Mouse (Mus musculus): Measurements from ENCODE around the gene Unc5b.
A peak's percentile ranks its signal among the peaks of the same experiment; 100 is the strongest.

Unc5b gene

DNA sequence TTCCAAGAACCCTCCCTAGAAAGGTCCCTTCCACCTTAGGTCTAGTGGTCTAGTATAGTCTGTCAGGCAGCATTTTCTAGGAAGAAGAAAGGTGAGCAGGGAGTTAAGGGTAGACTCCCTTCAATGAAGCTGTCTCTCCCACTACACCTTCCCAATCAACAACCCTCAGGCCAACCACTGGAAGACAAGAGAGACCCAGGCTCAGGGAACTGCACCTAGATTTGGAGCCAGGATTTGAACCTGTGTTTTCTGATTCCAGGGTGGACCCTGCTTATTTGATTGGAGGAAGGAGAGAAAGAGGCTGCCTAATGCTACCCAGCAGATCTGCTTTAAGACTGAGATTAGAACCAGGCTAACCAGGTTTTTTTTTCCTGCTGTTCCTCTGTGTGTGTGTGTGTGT, 10.1 kb downstream of the Unc5b start:
- no peak for DNase-seq (ENCODE audit: low spot score)

DNA sequence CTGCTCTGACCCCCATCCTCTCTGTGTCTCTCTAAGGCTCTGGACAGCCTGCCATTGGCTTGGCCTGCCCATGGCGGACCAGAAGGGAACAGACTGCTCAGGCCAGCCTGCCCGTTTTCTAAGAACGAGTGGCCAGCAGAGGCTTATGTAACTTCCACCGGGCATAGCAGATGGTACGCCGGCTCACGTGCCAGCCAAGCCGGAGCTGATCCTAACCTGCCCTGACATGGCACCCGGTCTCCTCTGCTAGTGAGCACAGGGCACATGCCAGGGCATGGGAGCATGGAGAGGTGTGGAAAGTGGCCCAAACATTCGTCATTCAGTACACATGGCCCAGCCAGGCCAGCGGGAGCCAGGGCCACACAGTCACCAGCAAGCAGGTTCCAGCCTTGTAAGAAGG, 10.8 kb downstream of the Unc5b start:
- DNase-seq (ENCODE audit: low spot score), result no peak

DNA sequence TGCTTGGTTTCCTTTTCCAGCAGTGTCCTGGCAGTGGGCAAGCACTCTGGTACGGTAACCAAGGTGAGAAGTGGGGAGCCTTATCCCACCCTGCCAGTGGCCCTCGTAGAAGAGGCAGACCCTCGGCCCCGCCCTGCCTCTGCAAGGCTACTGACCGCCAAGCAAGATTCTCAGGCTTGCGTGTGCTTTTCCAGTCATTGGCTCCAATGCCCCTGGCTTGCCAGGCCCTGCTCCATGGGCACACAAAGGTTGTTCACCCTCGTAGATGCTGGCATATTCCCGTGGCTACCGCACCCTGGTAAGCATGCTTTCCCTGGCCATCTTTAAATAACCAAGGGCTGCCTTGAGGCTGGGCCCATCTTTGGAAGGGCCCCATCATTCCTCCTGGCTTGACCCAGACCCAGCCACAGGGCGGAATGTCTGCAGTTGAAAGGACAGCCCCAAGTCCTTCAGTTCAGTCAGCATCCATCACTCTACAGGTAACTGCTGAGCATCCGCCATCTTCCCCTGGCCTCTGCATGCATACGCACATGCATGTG, 11.7 kb downstream of the Unc5b start:
- DNase-seq (ENCODE audit: low spot score), result no peak

DNA sequence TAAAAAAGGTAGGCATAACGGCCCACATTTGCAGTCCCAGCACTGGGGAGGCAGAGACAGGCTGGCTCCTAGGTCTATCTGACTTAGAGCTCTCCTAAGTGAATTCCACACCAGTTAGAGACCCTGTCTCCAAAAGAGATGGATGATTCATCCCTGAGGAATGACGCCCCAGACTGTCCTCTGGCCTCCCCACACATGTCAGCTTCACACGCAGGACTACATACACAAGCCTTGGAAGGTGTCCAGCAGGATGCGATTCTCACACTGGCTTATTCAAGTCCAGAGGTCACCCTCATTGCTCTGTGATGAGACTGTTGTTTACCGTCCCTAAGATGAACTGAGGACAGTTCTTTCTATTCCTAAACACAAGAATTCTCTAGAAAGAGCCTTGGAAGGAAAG, 12.2 kb downstream of the Unc5b start:
- no peak for DNase-seq (ENCODE audit: low spot score)

DNA sequence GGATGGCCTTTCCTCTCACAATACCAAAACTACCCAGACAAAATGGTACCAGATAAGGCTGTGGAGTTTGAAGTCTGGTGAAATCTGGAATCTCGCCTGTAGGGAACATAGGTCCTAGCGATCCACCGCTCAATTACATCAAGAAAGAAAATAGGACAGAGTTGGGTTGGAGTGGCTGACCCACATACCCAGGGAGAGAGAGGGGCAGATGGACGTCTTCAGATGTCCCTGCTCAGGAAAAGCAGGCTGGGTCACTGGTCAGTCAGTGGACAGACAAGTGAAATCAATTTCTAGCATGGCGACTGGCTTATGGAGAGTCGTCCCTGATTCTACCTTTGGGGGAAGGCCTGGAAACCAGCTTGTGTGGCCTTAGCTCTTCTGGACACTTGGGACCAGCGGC, 12.7 kb downstream of the Unc5b start:
- no peak for DNase-seq (ENCODE audit: low spot score)

DNA sequence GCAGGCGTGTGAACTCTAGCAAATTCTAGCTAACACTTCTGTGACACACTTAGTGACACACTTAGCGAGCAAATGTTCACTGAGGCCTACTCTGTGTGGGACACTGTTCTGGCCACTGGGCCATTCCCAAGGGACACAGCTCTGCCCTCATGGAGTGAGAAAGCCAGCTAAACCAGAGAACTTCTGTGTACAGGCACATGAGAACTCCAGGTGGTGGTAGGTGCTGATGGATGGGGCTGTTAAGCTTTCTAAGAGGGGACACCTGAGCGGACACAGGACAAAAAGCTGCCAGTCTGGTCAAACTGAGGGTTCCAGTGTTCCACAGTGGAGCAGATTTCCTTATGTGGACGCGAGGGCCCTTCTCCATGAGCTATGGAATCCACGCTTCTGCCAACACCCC, 13.5 kb downstream of the Unc5b start:
- no peak for DNase-seq (ENCODE audit: low spot score)

DNA sequence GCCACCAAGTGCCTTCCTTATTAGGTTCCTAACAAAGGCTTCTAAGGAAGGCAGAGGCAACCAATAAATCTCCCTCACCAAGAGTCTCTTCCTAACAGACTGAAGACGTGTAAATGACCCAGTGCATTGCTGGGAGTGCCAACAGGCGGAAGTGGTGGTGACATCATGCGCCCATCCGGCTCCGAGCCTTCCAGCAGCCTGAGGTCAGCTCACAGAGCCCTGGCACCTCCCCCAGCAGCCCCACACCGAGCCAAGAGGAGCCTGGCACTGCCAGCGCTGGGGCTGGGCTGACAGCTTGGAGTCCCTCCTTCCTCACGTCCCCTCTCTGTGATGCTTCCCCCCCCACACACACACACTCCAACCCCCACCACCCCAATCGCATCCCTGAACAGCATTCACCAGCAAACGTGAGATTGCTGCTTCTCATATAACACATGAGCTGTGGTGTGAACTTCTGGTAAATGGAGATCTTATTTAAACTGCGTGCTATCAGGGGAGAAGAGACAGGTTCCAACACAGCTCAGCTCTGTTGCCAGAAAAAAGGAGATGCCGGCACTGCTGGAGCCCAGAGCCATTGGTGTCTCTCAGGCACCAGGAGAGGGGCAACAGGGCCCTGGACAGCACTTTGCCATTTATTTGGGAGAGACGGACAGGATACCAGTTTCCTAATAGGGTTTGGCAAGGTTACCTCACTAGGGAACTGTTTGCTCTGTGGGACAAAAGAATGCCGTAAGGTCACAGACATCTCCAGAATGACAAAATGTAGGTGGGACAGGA, 14.3 kb downstream of the Unc5b start:
- DNase-seq (ENCODE audit: low spot score), result peak; percentile 76

DNA sequence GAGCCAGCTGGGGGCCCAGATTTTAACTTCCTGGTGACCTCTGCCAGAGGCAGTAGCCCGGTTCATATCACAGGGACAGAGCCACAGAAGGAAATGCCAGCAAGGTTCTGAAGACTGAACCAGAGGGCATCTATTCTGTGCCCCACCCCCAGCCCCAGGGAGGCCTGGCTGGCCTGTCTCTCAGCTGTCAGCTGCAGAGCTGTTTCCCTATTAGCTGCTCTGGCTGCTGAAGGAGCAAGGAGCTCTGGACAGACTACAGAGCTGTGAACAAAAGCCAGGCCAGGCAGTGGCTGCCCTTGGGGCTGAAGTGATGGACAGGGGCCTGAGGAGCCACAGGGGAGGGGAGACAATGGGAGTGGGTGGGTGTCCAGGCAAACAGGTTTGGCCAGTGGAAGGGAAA, 15.5 kb downstream of the Unc5b start:
- no peak for DNase-seq (ENCODE audit: low spot score)

DNA sequence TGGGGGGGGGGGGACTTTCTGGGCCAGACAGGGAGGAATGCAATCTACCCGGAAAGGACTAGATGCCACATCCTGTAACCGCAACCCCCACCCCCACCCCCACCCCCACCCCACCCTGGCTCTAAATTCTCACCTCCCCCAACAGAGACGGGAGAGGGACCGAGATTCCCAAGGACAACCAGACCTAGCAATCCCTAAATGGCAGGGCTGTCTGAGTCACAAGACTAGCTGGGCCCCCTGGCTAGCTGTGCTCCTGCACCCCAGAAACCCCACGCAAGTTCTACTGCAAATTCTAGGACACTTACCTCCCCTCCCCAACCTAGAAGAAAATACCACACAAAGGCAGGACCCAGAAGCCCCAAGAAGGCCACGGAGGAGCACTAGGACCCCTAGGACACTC, 16.3 kb downstream of the Unc5b start:
- no peak for DNase-seq (ENCODE audit: low spot score)

DNA sequence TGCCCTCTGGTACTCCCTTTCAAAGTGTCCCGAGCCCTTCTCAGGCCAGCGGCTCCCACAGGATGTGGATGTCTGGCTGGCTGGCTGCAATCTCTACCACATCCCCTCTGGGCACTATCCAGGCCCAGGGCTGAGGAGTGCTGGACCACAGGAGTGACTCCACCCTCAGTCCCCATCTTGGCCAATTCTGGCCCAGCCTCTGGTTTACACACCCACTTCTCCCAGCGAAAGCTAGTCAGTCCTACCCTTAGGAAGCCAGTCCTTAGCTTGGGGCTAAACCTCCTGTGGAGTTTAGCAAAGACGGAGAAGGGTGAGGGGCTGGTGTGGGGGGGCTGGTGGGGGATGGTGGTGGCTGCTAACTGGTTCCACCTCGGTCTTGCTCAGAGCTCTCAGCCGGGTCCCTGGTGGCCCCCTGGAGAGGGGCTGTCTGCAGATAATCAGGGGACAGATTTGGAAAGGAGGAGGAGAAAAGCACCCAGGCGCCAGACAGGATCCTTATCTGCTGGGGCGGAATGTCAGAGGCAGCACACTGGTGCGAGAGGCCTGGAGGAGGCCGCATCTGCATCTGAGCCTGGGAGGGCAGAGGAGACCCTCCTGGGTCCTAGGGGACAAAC, 16.8 kb downstream of the Unc5b start:
- DNase-seq (ENCODE audit: low spot score), result peak; percentile 37

DNA sequence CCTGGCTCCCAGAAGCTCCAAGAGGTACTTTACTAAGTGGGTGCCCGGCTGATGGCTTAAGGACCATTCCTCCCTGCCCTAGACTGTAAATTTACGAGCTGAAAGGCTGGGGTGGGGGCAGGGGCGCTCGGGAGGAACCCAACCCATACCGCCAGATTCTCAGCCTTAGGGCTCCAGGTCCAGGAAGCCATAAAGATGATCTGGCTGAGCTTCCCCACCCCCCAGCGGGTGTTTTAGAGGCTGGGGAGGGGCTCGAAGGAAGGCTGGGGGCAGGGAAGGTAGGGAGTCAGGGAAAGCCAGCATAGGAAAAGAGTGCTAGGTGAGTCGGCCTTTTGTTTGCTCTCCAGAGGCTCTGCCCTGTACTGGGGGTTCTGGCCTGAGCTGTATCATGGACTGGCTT, 17.8 kb downstream of the Unc5b start:
- DNase-seq (ENCODE audit: low spot score), result no peak

DNA sequence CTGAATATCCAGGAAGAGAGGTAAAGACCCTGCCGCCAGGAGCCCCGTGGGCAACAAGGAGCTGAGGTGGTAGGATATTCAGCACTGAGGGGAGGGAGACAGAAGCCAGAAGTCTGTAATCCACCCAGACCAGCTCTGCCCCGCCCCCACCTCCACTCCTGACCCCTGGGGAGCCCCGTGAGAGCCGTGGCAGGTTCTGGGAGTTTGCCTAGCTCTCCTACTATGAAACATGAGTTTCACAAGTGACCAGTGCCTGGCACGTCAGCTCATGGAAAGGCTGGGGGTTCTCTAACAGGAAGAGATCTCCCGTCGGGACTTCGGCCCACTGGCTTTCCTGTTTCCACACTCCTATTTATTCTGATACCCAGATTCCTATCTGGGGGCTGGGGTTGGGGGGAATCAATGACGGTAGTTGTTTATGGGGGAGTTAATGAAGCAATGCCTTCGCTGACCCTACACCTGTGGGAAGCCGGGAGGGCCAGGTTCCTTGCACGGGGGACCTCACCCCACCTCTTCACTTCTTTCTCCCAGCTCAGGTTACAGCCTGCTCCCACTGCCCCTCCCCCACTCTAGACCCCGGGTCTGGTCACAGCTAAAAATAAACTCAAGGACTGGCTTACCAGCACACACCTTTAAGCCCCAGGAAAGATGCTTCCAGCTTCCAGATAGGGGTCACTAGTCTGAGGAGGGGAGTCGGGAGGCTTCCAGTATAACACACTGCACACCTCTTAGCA, 19.4 kb downstream of the Unc5b start:
- no peak for DNase-seq (ENCODE audit: low spot score)

DNA sequence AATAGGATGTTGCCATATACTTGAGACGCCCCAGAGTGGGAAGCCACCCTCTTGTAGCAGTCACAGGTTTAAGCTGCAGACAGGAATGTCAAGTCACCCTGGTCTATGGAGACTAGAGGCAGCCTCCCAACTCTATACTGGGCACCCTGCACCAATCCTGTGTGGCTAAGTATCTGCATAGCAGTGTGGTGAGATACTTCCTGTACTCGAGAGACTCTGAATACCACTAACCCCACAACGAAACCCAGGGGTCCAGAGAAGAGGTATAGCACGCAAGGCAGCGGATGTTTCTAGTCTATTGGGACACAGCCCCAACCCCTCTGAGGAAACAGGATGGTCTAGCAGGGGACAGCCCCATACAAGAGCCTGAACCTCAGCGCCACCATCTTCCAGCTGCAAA, 22.9 kb downstream of the Unc5b start:
- no peak for DNase-seq (ENCODE audit: low spot score)

DNA sequence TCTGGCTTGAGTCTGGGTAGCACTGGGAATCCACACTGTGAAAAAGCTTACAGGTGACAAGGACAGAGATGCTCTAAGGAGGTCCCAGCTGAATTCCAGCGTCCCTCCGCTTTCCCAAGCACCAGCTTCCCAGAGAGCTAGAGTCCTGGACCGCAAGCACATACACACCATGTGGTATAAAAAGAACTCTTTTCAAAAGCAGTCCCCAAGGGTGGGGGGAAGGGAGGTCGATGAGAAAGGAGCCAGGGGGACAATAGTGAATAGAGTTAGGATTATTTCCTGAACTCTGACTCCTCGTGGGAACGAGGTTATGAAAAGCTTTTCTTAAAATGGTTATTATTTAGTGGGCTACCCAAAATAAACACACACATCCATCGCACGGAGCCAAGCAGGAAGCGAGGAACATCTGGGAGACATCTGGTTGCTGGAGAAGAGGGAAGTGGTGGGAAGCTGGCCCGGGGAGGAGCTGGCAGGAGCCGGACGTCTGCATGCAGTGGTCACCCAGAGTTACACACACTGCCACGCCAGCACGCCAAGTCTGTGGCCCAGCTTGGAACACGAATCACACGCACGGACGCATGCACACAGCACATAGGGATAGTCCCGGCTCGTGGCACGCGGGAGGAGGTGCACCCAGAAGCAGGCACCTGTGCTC, 23.7 kb downstream of the Unc5b start:
- peak; percentile 66 for DNase-seq (ENCODE audit: low spot score)

DNA sequence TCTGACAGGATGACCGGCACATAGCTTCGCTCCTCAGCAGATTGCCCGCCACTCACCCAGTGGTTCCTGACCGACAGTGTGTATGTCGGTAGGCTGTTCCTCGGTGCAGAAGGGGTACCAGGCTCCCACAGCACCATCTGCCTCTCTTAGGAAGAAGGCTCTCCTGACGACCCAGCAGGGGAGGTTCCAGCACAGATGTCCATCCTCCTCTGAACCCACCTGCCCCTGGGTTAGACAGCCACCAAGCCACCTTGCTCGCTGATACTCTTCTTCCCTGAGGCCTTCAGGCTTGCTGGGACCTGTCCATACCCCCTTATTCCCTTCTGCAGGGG, 25.2 kb downstream of the Unc5b start:
- DNase-seq (ENCODE audit: low spot score), result no peak

DNA sequence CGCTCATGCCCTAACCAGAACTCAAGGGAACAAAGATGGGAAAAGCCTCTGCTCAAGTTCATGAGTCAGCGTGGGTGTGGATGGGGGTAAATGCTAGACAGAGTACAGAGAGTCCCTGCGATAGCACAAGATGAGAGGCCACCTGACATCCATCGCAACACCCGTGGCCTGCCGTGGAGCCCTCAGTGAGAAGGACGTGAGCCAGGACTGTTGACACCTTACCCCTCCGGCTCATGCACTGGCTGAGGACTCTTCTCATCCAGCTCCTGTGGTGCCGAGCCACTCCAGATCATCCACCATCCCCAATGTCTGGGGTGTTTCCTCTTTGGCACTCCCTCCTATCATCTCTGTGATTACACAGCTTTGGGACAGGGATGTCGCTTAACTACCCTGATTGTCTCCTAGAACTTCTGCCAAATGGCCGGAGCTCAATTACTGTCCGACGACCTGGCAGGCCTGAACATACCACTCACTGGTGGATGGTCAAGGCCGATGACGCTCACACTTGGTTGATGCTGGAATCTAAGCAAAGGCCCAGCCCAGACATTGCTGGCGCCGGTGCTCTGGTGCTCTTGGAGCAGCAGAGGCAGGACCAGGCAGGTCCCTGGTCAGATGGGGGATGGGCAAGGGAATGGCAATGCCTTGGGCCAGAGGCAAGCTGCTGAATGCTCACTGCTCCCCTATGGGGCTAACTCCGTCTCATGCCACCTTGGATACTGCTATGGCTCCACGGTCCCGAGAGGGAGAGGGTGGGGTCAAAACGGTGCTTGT, 25.8 kb downstream of the Unc5b start:
- no peak for DNase-seq (ENCODE audit: low spot score)

DNA sequence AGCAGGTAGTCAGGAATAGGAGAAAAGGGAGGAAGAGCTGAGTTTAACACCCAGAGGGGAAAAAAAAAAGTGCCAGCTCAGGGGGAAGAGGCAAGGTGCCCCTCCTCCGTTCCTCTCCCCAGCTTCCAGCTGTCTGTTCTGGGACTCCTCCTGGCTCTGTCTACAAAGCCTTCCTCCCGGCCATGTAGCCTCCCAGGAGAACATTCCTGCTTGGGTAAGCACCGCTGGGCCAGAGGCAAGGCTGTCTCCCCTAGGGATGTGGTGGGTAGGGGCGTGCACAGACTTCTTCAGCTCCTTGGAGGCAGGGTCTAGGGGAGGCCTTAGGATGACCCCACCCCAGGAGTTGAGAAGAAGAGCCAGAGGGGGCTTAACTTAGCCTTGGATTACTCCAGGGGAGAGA, 26.5 kb downstream of the Unc5b start:
- no peak for DNase-seq (ENCODE audit: low spot score)

DNA sequence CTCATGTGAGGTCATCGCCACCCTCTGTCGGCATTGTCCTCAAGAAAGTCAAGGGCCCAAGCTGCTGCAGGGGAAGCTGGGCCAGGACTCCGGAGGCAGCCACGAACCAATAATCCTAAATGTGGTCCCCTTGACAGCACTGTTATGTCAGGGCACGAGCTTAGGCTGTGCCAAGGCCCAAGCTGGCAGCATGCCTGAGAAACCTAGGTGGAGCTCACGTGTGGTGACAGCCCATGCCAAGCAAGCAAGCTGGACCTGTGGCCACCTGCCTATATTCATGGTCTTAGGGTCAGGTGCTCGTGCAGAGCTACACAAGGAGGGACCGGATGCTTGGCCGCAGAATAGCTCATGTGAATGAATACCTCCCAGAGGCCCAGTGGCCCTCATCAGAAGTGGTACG, 27.4 kb downstream of the Unc5b start:
- no peak for DNase-seq (ENCODE audit: low spot score)

DNA sequence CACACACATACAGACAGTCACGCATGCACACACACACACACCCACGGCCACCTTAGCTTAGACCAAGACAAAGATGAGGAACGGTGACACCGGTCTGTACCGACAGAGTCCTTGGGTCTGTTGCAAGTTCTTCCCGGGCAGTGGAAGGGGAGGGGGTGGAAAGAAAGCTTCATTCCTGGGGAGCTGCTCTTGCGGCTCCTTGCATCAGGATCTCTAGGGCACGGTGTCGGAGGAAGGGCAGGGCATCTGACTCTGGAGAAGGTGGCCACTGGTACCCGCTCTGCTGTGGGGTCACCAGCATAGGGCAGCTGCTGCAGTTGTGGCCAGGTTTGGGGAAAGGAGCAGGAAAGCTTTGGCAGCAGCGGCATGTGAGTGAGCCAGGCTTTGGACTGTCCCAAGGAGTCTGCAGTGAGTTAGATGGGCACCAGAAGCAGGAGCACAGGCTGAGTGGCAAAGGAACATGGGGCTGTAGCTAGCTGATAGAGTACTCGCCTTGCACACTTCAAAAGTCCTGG, 29.4 kb downstream of the Unc5b start:
- DNase-seq (ENCODE audit: low spot score), result no peak

DNA sequence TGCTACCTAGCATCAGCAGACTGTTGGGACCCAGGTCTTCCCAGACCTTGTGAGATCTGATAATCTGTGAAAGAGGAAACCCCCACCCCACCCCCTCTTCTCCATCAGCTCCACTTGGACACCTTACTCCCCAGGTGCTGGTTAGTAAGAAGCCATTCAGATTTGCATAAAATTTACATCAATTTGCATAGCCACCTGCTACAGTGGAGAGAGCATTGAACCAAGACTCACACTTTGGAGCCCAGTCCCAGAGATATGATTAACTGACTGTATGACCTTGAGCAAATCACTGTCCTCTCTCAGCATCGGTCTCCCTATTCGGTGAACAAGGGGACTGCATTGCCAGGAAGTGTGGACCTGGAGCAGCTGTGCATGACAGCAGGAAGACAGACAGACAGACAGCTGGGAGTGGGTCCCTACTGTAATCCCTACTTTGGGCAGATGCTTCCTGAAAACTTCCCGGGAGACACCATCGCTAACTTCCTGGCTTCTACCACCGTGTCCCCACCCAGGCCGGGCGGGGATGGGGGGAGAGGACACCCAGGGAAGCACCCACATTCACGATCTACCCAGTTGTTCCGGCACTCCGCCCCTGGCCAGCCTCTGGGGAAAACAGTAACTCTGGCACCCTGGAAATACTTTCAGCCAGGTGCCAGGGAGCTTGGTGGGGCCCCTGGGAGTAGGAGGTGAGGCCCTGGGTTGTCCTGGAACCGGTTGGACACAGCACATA, 30.0 kb downstream of the Unc5b start:
- no peak for DNase-seq (ENCODE audit: low spot score)
